ENCODE assay signal across 24 mouse cellular contexts in the genomic region with DNA sequence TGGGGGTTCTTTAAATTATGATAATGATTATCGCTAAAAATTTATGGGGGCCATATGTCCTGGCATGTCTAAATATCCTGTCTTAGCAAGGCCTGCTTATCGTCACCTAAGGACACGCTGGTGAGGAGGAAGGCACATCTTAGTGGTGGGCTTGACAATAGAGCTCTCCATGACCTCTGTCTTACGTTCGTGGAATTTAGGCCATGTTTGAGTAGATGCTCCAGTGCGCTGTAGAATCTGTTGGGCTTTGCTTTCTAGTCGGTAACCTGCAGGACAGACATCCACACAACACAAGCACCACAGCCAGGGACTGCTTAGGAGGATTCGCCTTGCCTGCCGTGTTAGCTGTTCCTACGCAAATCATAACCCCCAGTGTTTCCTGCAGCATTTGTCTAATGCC.
"Had no signal": no experiment of that assay in that cellular context is flagged by ENCODE, and none has a peak within 500 bp of the region (broad histone marks: within the 10 kb centered on the region; RNA-seq: fewer than 3 reads in every experiment).

No protein-coding gene starts in this region.

- H3K4me2 ChIP-seq: limb, embryonic 13.5 days; liver, embryonic 12.5 days; liver, embryonic 15.5 days; lung, embryonic 15.5 days; midbrain, embryonic 11.5 days; midbrain, embryonic 15.5 days; neural tube, embryonic 12.5 days; neural tube, embryonic 15.5 days had no signal

- H3K27me3 ChIP-seq: limb, embryonic 13.5 days; liver, embryonic 12.5 days; liver, embryonic 15.5 days; lung, embryonic 15.5 days; megakaryocyte, embryonic 14.5 days; midbrain, embryonic 15.5 days; neural tube, embryonic 12.5 days; neural tube, embryonic 15.5 days had no signal

- H3K4me3 ChIP-seq: left cerebral cortex, adult 2 months; limb, embryonic 13.5 days; liver, embryonic 12.5 days; liver, embryonic 15.5 days; lung, embryonic 15.5 days; megakaryocyte, embryonic 14.5 days; midbrain, embryonic 15.5 days; neural tube, embryonic 12.5 days; neural tube, embryonic 15.5 days had no signal

- H3K36me3 ChIP-seq: limb, embryonic 13.5 days; liver, embryonic 12.5 days; liver, embryonic 15.5 days; lung, embryonic 15.5 days; midbrain, embryonic 15.5 days; neural tube, embryonic 12.5 days; neural tube, embryonic 15.5 days had no signal

- H3K27ac ChIP-seq: left cerebral cortex, adult 2 months; liver, embryonic 12.5 days; liver, embryonic 15.5 days; lung, embryonic 15.5 days; neural tube, embryonic 12.5 days; stomach, postnatal 0 days had no signal

- ATAC-seq: liver, embryonic 12.5 days; midbrain, embryonic 15.5 days had no signal

- H3K9ac ChIP-seq: limb, embryonic 13.5 days; liver, embryonic 12.5 days; liver, embryonic 15.5 days; lung, embryonic 15.5 days; midbrain, embryonic 15.5 days; neural tube, embryonic 12.5 days; neural tube, embryonic 15.5 days had no signal

- H3K9me3 ChIP-seq: limb, embryonic 13.5 days; liver, embryonic 12.5 days; liver, embryonic 15.5 days; lung, embryonic 15.5 days; midbrain, embryonic 15.5 days; neural tube, embryonic 12.5 days; neural tube, embryonic 15.5 days had no signal

- DNase-seq: kidney, adult 9 months; kidney, postnatal 14 days; kidney, postnatal 4 days; layer of hippocampus, adult 9-11 months; layer of hippocampus, postnatal 36 days; liver; lung, adult 18-20 months; lung, postnatal 10 days; lung, postnatal 36 days; right cerebral cortex, adult 18-20 months; right cerebral cortex, postnatal 14 days; right cerebral cortex, postnatal 4 days; thymus, postnatal 25 days had no signal

- H3K4me1 ChIP-seq: liver, embryonic 12.5 days; liver, embryonic 15.5 days; lung, embryonic 15.5 days; megakaryocyte, embryonic 14.5 days had no signal
